Mouse (Mus musculus) forebrain, postnatal 0 days (tissue): ENCODE measurements at regions not wholly inside any gene's neighbourhood (a gene's known extent, or its start where the extent isn't known, plus 50 kb on each side); places are given as distances from the start of the nearest gene placed in this dataset.

Source experiments
- ATAC-seq: fragments of 200-750 bp; cut with Nextera tagmentation; 2 replicates; pipeline ENCODE4 v1.8.0; 2017; ENCODE audit warnings: mild to moderate bottlenecking, moderate library complexity
- DNase-seq: peaks from one replicate; pipeline ENCODE4 v3.0.0-alpha.2; 2015
- H3K27ac ChIP-seq: fragments of 300-500 bp; sonication (generic); 2 replicates; pipeline ENCODE4 v1.5.1; 2014; ENCODE audit warnings: low read depth, mild to moderate bottlenecking, antibody characterized with exemption, low read length, moderate library complexity, mixed read lengths
- H3K27me3 ChIP-seq: fragments of 300-500 bp; sonication (generic); 2 replicates; pipeline ENCODE4 v1.6.1; 2014; ENCODE audit warnings: mild to moderate bottlenecking, low read length, mixed read lengths; ENCODE audit not compliant: insufficient read depth
- H3K36me3 ChIP-seq: fragments of 300-500 bp; sonication (generic); 2 replicates; pipeline ENCODE4 v1.6.1; 2014; ENCODE audit warnings: mild to moderate bottlenecking, moderate library complexity; ENCODE audit not compliant: insufficient read depth
- H3K4me1 ChIP-seq: fragments of 300-500 bp; sonication (generic); 2 replicates; pipeline ENCODE4 v1.6.1; 2014; ENCODE audit warnings: antibody characterized with exemption; ENCODE audit not compliant: insufficient read depth
- H3K4me2 ChIP-seq: fragments of 300-500 bp; sonication (generic); 2 replicates; pipeline ENCODE4 v1.6.1; 2014; ENCODE audit warnings: low read depth, mild to moderate bottlenecking, moderate library complexity
- H3K4me3 ChIP-seq: fragments of 300-500 bp; sonication (generic); 2 replicates; pipeline ENCODE4 v1.5.1; 2014; ENCODE audit warnings: low read depth, low read length, mixed read lengths
- H3K9ac ChIP-seq: fragments of 300-500 bp; sonication (generic); 2 replicates; pipeline ENCODE4 v1.6.1; 2014; ENCODE audit warnings: mild to moderate bottlenecking
- H3K9me3 ChIP-seq: fragments of 300-500 bp; sonication (generic); 2 replicates; pipeline ENCODE4 v1.6.1; 2016; ENCODE audit warnings: low read length
- CTCF ChIP-seq: sonication (generic); IDR thresholded peaks from 2 replicates; pipeline ENCODE4 v1.5.1; 2016; ENCODE audit warnings: antibody characterized with exemption, control low read depth, low read depth
- WGBS: fragments of 180-500 bp; shearing (Covaris S2); extraction: QIAGEN DNeasy Blood & Tissue Kit; methylation state at CpG from one replicate; pipeline ENCODE4 v1.1.7; 2014; 5-methylcytosine and 5-hydroxymethylcytosine counted together

GRCm38 (mm10) chr2:134308092-134308491 is 246.1 kb downstream of the Hao1 start:
- Histone ChIP-seq H3K4me3 (no peak overlapping the region), H3K27me3 (no peaks in the 10 kb centered on the region), H3K9me3 (no peaks in the 10 kb centered on the region), H3K9ac (no peak overlapping the region), H3K4me1 (no peaks in the 10 kb centered on the region), H3K36me3 (no peaks in the 10 kb centered on the region), H3K27ac (no peak overlapping the region), H3K4me2 (no peak overlapping the region)
- TF ChIP-seq CTCF: no peak
- ATAC-seq: no peak
- DNase-seq: no peak
- WGBS: 82% methylated on average over 3 of the region's 3 CpGs

DNA sequence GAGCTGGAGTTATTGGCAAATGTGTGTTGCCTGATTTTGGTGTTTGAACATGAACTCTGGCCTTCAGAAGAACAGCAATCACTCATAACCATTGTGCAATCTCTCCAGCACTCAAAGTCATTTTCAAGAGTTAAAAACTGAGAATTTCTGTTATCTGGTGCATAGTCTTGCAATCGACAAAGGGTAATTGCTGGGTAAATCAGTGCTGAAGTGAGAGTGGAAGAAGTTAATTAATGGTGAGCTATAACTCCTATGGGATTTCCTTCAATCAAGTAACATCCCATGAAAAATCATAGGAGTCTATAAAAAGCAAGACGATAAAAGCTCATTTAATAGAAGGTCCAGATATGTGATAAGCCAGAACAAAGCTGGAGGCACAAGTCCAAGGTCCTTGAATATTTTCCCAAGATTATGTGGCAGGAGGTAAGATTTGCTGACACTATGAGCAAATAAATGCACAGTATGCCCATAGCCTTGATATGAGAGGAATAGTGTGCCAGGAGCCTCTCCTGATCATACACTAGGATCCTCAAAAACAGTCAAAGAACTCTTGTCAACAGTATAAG is 264.0 kb downstream of the Hao1 start:
- no peak overlapping the region for H3K4me3 ChIP-seq
- H3K27ac ChIP-seq: no peak overlapping the region
- H3K9me3 ChIP-seq: no peaks in the 10 kb centered on the region
- H3K4me1 ChIP-seq: no peaks in the 10 kb centered on the region
- ATAC-seq (no peak), DNase-seq (no peak)
- H3K9ac ChIP-seq: no peak overlapping the region
- no peak for TF ChIP-seq CTCF
- 92% methylated on average over 2 of the region's 2 CpGs for WGBS
- no peak overlapping the region for H3K4me2 ChIP-seq
- H3K27me3 ChIP-seq: no peaks in the 10 kb centered on the region
- no peaks in the 10 kb centered on the region for H3K36me3 ChIP-seq

DNA sequence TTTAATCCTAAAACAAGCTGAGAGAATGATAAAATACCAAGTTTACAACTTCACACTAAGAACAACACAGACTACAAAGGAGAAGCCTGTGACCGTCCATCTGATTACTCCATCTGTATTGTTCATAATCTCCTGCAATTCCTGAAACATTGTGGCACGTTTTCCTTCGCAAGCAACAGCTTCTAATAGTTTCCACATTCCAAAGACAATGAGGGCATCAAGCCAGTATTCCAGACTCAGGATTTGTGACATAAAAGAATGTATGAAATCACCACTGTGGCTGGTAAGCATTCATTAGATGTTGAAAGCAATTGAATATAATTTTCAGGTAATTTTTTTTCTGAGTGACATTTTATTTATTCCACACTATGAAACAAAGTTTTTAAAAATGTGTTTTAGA is 278.3 kb downstream of the Hao1 start:
- DNase-seq (no peak), ATAC-seq (no peak)
- H3K4me2 ChIP-seq: no peak overlapping the region
- no peaks in the 10 kb centered on the region for H3K9me3 ChIP-seq
- no peak for TF ChIP-seq CTCF
- H3K27ac ChIP-seq: no peak overlapping the region
- no peaks in the 10 kb centered on the region for H3K4me1 ChIP-seq
- no peaks in the 10 kb centered on the region for H3K27me3 ChIP-seq
- H3K4me3 ChIP-seq: no peak overlapping the region
- no peak overlapping the region for H3K9ac ChIP-seq
- WGBS: 8% methylated on average over 3 of the region's 3 CpGs
- H3K36me3 ChIP-seq: no peaks in the 10 kb centered on the region

DNA sequence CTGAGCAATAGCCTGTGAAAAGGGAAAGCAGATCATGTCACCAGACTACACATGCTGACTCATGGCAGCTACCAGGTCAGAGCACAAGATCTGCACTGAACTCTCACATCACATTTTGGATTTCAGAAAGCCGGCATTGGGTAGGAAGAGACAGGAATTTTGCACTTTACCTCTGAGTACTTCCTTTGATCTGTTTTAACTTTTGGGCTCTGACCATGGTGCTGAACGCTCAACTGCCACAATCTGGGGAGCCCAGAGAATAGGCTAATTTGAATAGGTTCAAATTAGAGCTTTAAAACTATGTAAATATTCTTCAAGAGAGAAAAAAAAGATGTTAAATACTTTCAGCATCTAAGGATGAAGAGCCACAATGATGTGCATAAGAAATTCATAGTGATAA is 285.7 kb downstream of the Hao1 start:
- H3K4me2 ChIP-seq: no peak overlapping the region
- H3K4me1 ChIP-seq: no peaks in the 10 kb centered on the region
- no peak for ATAC-seq
- no peaks in the 10 kb centered on the region for H3K9me3 ChIP-seq
- no peak for TF ChIP-seq CTCF
- H3K4me3 ChIP-seq: no peak overlapping the region
- no peaks in the 10 kb centered on the region for H3K36me3 ChIP-seq
- 50% methylated on average over 2 of the region's 2 CpGs for WGBS
- no peak for DNase-seq
- H3K9ac ChIP-seq: no peak overlapping the region
- H3K27me3 ChIP-seq: no peaks in the 10 kb centered on the region
- no peak overlapping the region for H3K27ac ChIP-seq
